Mouse (Mus musculus): ENCODE results near the gene Rnpepl1. TPM values are rescaled to one million over a fixed set of nuclear protein-coding genes. Genes with fewer than 3 reads are reported as not detected.
"Not testable (repeated sequence)": the region's sequence is repeated elsewhere in the genome, so short reads cannot be mapped to it uniquely, and the experiment has no call there.

The Rnpepl1 gene
- polyA plus RNA-seq, 2 experiments, result 8.7 to 10.7 TPM

GRCm38 (mm10) chr1:92947966-92948365, 37.4 kb downstream of the Rnpepl1 start:
- no peak overlapping the region for H3K9ac ChIP-seq (replicated peaks)
- H3K36me3 ChIP-seq (replicated peaks; ENCODE audit: control insufficient read depth, insufficient read depth, low read depth), result no peaks in the 10 kb centered on the region
- 86% methylated on average over 3 of the region's 3 CpGs for WGBS (ENCODE audit: insufficient replicate concordance)
- no peak overlapping the region for H3K4me3 ChIP-seq (ENCODE audit: insufficient read depth in 1 of 2, low read depth in 2 of 2, low read length in 2 of 2)
- no peaks in the 10 kb centered on the region for H3K4me1 ChIP-seq (replicated peaks; ENCODE audit: control insufficient read depth in 2 of 2, insufficient read depth in 2 of 2, low read length in 1 of 2)
- no peak overlapping the region for H3K4me2 ChIP-seq (ENCODE audit: low read depth)
- no peaks in the 10 kb centered on the region for H3K27me3 ChIP-seq (ENCODE audit: control insufficient read depth, insufficient read depth, low read length)
- H3K27ac ChIP-seq, result no peak overlapping the region
- TF ChIP-seq CTCF (IDR thresholded peaks at IDR 0.05; ENCODE audit: low read depth), result no peak
- no peak for TF ChIP-seq EP300 (IDR thresholded peaks at IDR 0.05; ENCODE audit: low read depth)
- DNase-seq (ENCODE audit: low read depth in 3 of 3, low spot score in 3 of 3), result no peak
- ATAC-seq (ENCODE audit: insufficient read depth), result no peak
- H3K9me3 ChIP-seq (ENCODE audit: control insufficient read depth, low read length), result no peaks in the 10 kb centered on the region

GRCm38 (mm10) chr1:92949426-92949825, 38.8 kb downstream of the Rnpepl1 start:
- H3K4me2 ChIP-seq (ENCODE audit: low read depth), result no peak overlapping the region
- H3K4me1 ChIP-seq (replicated peaks; ENCODE audit: control insufficient read depth in 2 of 2, insufficient read depth in 2 of 2, low read length in 1 of 2), result no peaks in the 10 kb centered on the region
- no peak overlapping the region for H3K9ac ChIP-seq (replicated peaks)
- DNase-seq (ENCODE audit: low read depth in 3 of 3, low spot score in 3 of 3), result no peak
- H3K36me3 ChIP-seq (replicated peaks; ENCODE audit: control insufficient read depth, insufficient read depth, low read depth), result no peaks in the 10 kb centered on the region
- TF ChIP-seq CTCF (IDR thresholded peaks at IDR 0.05; ENCODE audit: low read depth), result peak; percentile 80
- TF ChIP-seq EP300 (IDR thresholded peaks at IDR 0.05; ENCODE audit: low read depth), result no peak
- H3K27ac ChIP-seq, result no peak overlapping the region
- H3K27me3 ChIP-seq (ENCODE audit: control insufficient read depth, insufficient read depth, low read length), result no peaks in the 10 kb centered on the region
- no peaks in the 10 kb centered on the region for H3K9me3 ChIP-seq (ENCODE audit: control insufficient read depth, low read length)
- WGBS (ENCODE audit: insufficient replicate concordance), result 45% methylated on average over 6 of the region's 6 CpGs
- no peak overlapping the region for H3K4me3 ChIP-seq (ENCODE audit: insufficient read depth in 1 of 2, low read depth in 2 of 2, low read length in 2 of 2)
- no peak for ATAC-seq (ENCODE audit: insufficient read depth)

GRCm38 (mm10) chr1:92950607-92951006, 40.0 kb downstream of the Rnpepl1 start, which contains the start of gene Gpr35:
Gene Gpr35, plus strand, starts transcription at chr1:92950865.
- no peak within 1 kb of the TSS for H3K4me2 ChIP-seq (ENCODE audit: low read depth)
- no peaks in the 10 kb centered on the region for H3K4me1 ChIP-seq (replicated peaks; ENCODE audit: control insufficient read depth in 2 of 2, insufficient read depth in 2 of 2, low read length in 1 of 2)
- no peak within 1 kb of the TSS for H3K27ac ChIP-seq
- no peaks in the 10 kb centered on the region for H3K36me3 ChIP-seq (replicated peaks; ENCODE audit: control insufficient read depth, insufficient read depth, low read depth)
- no peak for TF ChIP-seq CTCF (IDR thresholded peaks at IDR 0.05; ENCODE audit: low read depth)
- no peak for TF ChIP-seq EP300 (IDR thresholded peaks at IDR 0.05; ENCODE audit: low read depth)
- no peaks in the 10 kb centered on the region for H3K9me3 ChIP-seq (ENCODE audit: control insufficient read depth, low read length)
- WGBS (ENCODE audit: insufficient replicate concordance), result 50% methylated on average over 5 of the region's 5 CpGs
- no peak for ATAC-seq (ENCODE audit: insufficient read depth)
- H3K27me3 ChIP-seq (ENCODE audit: control insufficient read depth, insufficient read depth, low read length), result no peaks in the 10 kb centered on the region
- H3K9ac ChIP-seq (replicated peaks), result no peak within 1 kb of the TSS
- DNase-seq (ENCODE audit: low read depth in 3 of 3, low spot score in 3 of 3), result no peak
- H3K4me3 ChIP-seq (ENCODE audit: insufficient read depth in 1 of 2, low read depth in 2 of 2, low read length in 2 of 2), result no peak within 1 kb of the TSS

- H3K27ac ChIP-seq, result no peak overlapping the region
- H3K4me2 ChIP-seq (ENCODE audit: low read depth), result no peak overlapping the region
- H3K36me3 ChIP-seq (replicated peaks; ENCODE audit: control insufficient read depth, insufficient read depth, low read depth), result no peaks in the 10 kb centered on the region
- H3K4me1 ChIP-seq (replicated peaks; ENCODE audit: control insufficient read depth in 2 of 2, insufficient read depth in 2 of 2, low read length in 1 of 2), result 0 out of 4 replicates have a peak, but pooled peaks cover 0 to 2% of the 10 kb centered on the region in 2 experiments
- no peaks in the 10 kb centered on the region for H3K9me3 ChIP-seq (ENCODE audit: control insufficient read depth, low read length)
- no peaks in the 10 kb centered on the region for H3K27me3 ChIP-seq (ENCODE audit: control insufficient read depth, insufficient read depth, low read length)
- H3K9ac ChIP-seq (replicated peaks), result no peak overlapping the region
- WGBS (ENCODE audit: insufficient replicate concordance), result 43% methylated on average over 2 of the region's 2 CpGs
- ATAC-seq (ENCODE audit: insufficient read depth) (no peak), DNase-seq (ENCODE audit: low read depth in 3 of 3, low spot score in 3 of 3) (no peak)
- TF ChIP-seq CTCF (IDR thresholded peaks at IDR 0.05; ENCODE audit: low read depth) (no peak), EP300 (IDR thresholded peaks at IDR 0.05; ENCODE audit: low read depth) (no peak)
- H3K4me3 ChIP-seq (ENCODE audit: insufficient read depth in 1 of 2, low read depth in 2 of 2, low read length in 2 of 2), result no peak overlapping the region
Observed at GRCm38 (mm10) chr1:92953641-92954040, 43.1 kb downstream of the Rnpepl1 start.

GRCm38 (mm10) chr1:92956571-92957335, 46.2 kb downstream of the Rnpepl1 start:
- WGBS (ENCODE audit: insufficient replicate concordance), result 3% methylated on average over 11 of the region's 11 CpGs
- not testable (repeated sequence) for H3K36me3 ChIP-seq (replicated peaks; ENCODE audit: control insufficient read depth, insufficient read depth, low read depth); H3K27ac ChIP-seq; H3K4me1 ChIP-seq (replicated peaks; ENCODE audit: control insufficient read depth in 2 of 2, insufficient read depth in 2 of 2, low read length in 1 of 2); H3K9me3 ChIP-seq (ENCODE audit: control insufficient read depth, low read length); H3K9ac ChIP-seq (replicated peaks); H3K27me3 ChIP-seq (ENCODE audit: control insufficient read depth, insufficient read depth, low read length); DNase-seq (ENCODE audit: low read depth in 3 of 3, low spot score in 3 of 3)
- peak; percentile 76 for TF ChIP-seq CTCF (IDR thresholded peaks at IDR 0.05; ENCODE audit: low read depth)
- peak overlapping the region; percentile 41 for H3K4me2 ChIP-seq (ENCODE audit: low read depth)
- peak; percentile 50; the same call in 1 of the 2 replicates for ATAC-seq (ENCODE audit: insufficient read depth)
- peak overlapping the region in 1 of 2 experiments; percentile 16; a peak in 2 of 4 replicates for H3K4me3 ChIP-seq (ENCODE audit: insufficient read depth in 1 of 2, low read depth in 2 of 2, low read length in 2 of 2)

Measured in liver, embryonic 14.5 days (tissue).